Comparison of ENCODE assay signal across 18 mouse cellular contexts in the genomic region with DNA sequence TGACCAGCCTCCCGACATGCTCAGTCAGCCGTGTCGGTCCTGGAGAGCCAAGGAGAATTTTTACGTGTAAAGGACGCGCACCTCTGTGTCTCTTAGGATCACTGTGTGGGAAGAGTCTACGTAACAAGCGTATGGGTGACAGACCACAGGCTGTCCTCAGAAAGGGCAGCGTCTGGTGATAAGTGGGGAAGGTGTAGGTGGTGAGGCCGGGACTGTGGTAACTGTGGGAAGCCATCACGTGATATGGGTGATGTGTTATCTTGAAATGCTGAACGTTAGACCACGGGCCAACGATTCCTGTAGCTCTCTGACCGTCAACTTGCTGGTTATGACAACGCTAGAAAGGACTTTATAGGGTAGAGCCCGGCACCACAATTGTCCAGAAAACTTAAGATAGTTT.
DNase-seq lines count a peak whose midpoint lies in the region; ATAC-seq and TF ChIP-seq lines count a peak whose summit lies in the region.
"Had no signal": no experiment of that assay in that cellular context is flagged by ENCODE, and none has a peak within 500 bp of the region (broad histone marks: within the 10 kb centered on the region; RNA-seq: fewer than 3 reads in every experiment).

No protein-coding gene starts in this region.

- in situ Hi-C loops in CH12.LX (cut with MboI; ENCODE audit: low pct_ligation_motif_present, low pct_unique_long_range_greater_than_20kb, low sequenced_read_pairs) = no loop called here

- H3K9ac ChIP-seq in CH12.LX (ENCODE audit: insufficient read depth, low read depth) = no peak overlapping the region
- H3K9ac ChIP-seq in liver, embryonic 12.5 days = no peak overlapping the region
- H3K9ac ChIP-seq in forebrain, embryonic 13.5 days = no peak overlapping the region
- H3K9ac ChIP-seq: embryonic facial prominence, embryonic 12.5 days; midbrain, embryonic 13.5 days had no signal

- H3K4me2 ChIP-seq in CH12.LX (ENCODE audit: insufficient read depth, low read depth, poor library complexity, severe bottlenecking) = no peak overlapping the region; the same call in 1 of the 2 replicates
- H3K4me2 ChIP-seq in liver, embryonic 12.5 days = peak overlapping the region; percentile 45
- H3K4me2 ChIP-seq in forebrain, embryonic 13.5 days = no peak overlapping the region
- H3K4me2 ChIP-seq: embryonic facial prominence, embryonic 12.5 days; midbrain, embryonic 13.5 days had no signal

- no peaks in the 10 kb centered on the region for H3K79me2 ChIP-seq in CH12.LX (replicated peaks; ENCODE audit: control insufficient read depth, extremely low read depth, insufficient read depth, poor library complexity, severe bottlenecking)

- TF ChIP-seq CTCF in CH12.LX (conservative IDR thresholded peaks at IDR 0.05 in 1 of 2, IDR thresholded peaks at IDR 0.05 in 1 of 2; ENCODE audit: low read depth in 2 of 2, low read length in 2 of 2) = no peak

- no peaks in the 10 kb centered on the region for H3K9me3 ChIP-seq in CH12.LX (replicated peaks; ENCODE audit: low read length)
- H3K9me3 ChIP-seq in liver, embryonic 12.5 days (replicated peaks) = no peaks in the 10 kb centered on the region
- H3K9me3 ChIP-seq in forebrain, embryonic 13.5 days (replicated peaks) = no peaks in the 10 kb centered on the region
- H3K9me3 ChIP-seq: embryonic facial prominence, embryonic 12.5 days; limb, embryonic 10.5 days; midbrain, embryonic 13.5 days had no signal

- dilution Hi-C loops in CH12.LX (cut with MboI; ENCODE audit: extremely low pct_ligation_motif_present, extremely low pct_unique_long_range_greater_than_20kb, low sequenced_read_pairs) = no loop called here

- peak; percentile 78 for ATAC-seq in common myeloid progenitor, adult 5-6 weeks (replicated peaks; ENCODE audit: low read depth, poor library complexity, severe bottlenecking)
- ATAC-seq in liver, embryonic 12.5 days = peak; percentile 85
- ATAC-seq in megakaryocyte progenitor cell, adult 5-6 weeks (replicated peaks; ENCODE audit: poor library complexity) = peak; percentile 77
- ATAC-seq in forebrain, embryonic 13.5 days = no peak
- ATAC-seq: hindbrain, embryonic 16.5 days; midbrain, embryonic 13.5 days had no signal

- WGBS in liver, embryonic 12.5 days (ENCODE audit: insufficient replicate concordance) = 34% methylated on average over 17 of the region's 17 CpGs
- 90% methylated on average over 17 of the region's 17 CpGs for WGBS in forebrain, embryonic 13.5 days

- H3K36me3 ChIP-seq in CH12.LX (replicated peaks in 1 of 2; ENCODE audit: control insufficient read depth in 1 of 2, insufficient read depth in 1 of 2, low read length in 1 of 2) = no peaks in the 10 kb centered on the region
- H3K36me3 ChIP-seq in liver, embryonic 12.5 days = no peaks in the 10 kb centered on the region
- no peaks in the 10 kb centered on the region for H3K36me3 ChIP-seq in forebrain, embryonic 13.5 days (ENCODE audit: poor library complexity, severe bottlenecking)
- H3K36me3 ChIP-seq: embryonic facial prominence, embryonic 12.5 days; limb, embryonic 10.5 days; midbrain, embryonic 13.5 days had no signal

- TF ChIP-seq POLR2A in CH12.LX (IDR thresholded peaks at IDR 0.05; ENCODE audit: low read depth, low read length) = no peak

- no peak overlapping the region for H3K4me3 ChIP-seq in CH12.LX (replicated peaks in 1 of 3; ENCODE audit: low read depth in 2 of 3, low read length in 2 of 3, poor library complexity in 1 of 3)
- peak overlapping the region; percentile 7; the same call in 1 of the 2 replicates for H3K4me3 ChIP-seq in liver, embryonic 12.5 days
- no peak overlapping the region for H3K4me3 ChIP-seq in forebrain, embryonic 13.5 days
- H3K4me3 ChIP-seq: embryonic facial prominence, embryonic 12.5 days; limb, embryonic 10.5 days; midbrain, embryonic 13.5 days had no signal

- H3K4me1 ChIP-seq in CH12.LX (ENCODE audit: control insufficient read depth in 1 of 2, insufficient read depth in 2 of 2) = peaks cover 4 to 12% of the 10 kb centered on the region in 2 experiments
- H3K4me1 ChIP-seq in liver, embryonic 12.5 days = peaks cover 29% of the 10 kb centered on the region
- H3K4me1 ChIP-seq in forebrain, embryonic 13.5 days = no peaks in the 10 kb centered on the region
- H3K4me1 ChIP-seq: limb, embryonic 10.5 days; midbrain, embryonic 13.5 days had no signal

- H3K27me3 ChIP-seq in CH12.LX (replicated peaks) = no peaks in the 10 kb centered on the region
- no peaks in the 10 kb centered on the region for H3K27me3 ChIP-seq in liver, embryonic 12.5 days (replicated peaks)
- H3K27me3 ChIP-seq in forebrain, embryonic 13.5 days = no peaks in the 10 kb centered on the region
- H3K27me3 ChIP-seq: embryonic facial prominence, embryonic 12.5 days had no signal

- TF ChIP-seq EP300 in CH12.LX (IDR thresholded peaks at IDR 0.05; ENCODE audit: low read length) = no peak

- no peak overlapping the region for H3K27ac ChIP-seq in CH12.LX (ENCODE audit: insufficient read depth, low read depth)
- H3K27ac ChIP-seq in liver, embryonic 12.5 days = no peak overlapping the region
- H3K27ac ChIP-seq in forebrain, embryonic 13.5 days = no peak overlapping the region
- H3K27ac ChIP-seq: embryonic facial prominence, embryonic 12.5 days; limb, embryonic 10.5 days; midbrain, embryonic 13.5 days had no signal

- peak; percentile 17 for DNase-seq in CH12.LX (ENCODE audit: extremely low read depth)
- no peak for DNase-seq in cerebellum, postnatal 25 days
- DNase-seq in cerebellum, postnatal 10 days = no peak
- DNase-seq: adrenal gland, postnatal 10 days; cerebellum, adult 11 months; cerebellum, postnatal 36 days; layer of hippocampus, postnatal 36 days; lung, adult 2 months; lung, postnatal 36 days; retina, postnatal 1 day had no signal

- TF ChIP-seq RAD21 in CH12.LX (IDR thresholded peaks at IDR 0.05; ENCODE audit: low read depth, low read length) = no peak

TF ChIP-seq in CH12.LX, 34 proteins besides CTCF, POLR2A, EP300 and RAD21:
- no peak for TF ChIP-seq NRF1 (IDR thresholded peaks at IDR 0.05; ENCODE audit: low read depth, low read length)
- no peak for TF ChIP-seq TBP (conservative IDR thresholded peaks at IDR 0.05; ENCODE audit: low read depth, low read length)
- TF ChIP-seq TCF12 (IDR thresholded peaks at IDR 0.05; ENCODE audit: low read depth, low read length) = no peak
- TF ChIP-seq UBTF (IDR thresholded peaks at IDR 0.05; ENCODE audit: low read depth, low read length) = no peak
- peak; percentile 38 for TF ChIP-seq USF1 (IDR thresholded peaks at IDR 0.05; ENCODE audit: low read depth, low read length)
- TF ChIP-seq HCFC1 (IDR thresholded peaks at IDR 0.05; ENCODE audit: low read depth, low read length) = no peak
- TF ChIP-seq ZMIZ1 (IDR thresholded peaks at IDR 0.05; ENCODE audit: low read depth, low read length) = no peak
- no peak for TF ChIP-seq RCOR1 (conservative IDR thresholded peaks at IDR 0.05; ENCODE audit: low read depth, low read length)
- no peak for TF ChIP-seq ZKSCAN1 (IDR thresholded peaks at IDR 0.05; ENCODE audit: borderline replicate concordance, low read depth, low read length)
- no peak for TF ChIP-seq MAZ (IDR thresholded peaks at IDR 0.05; ENCODE audit: low read depth, low read length)
- TF ChIP-seq ELF1 (IDR thresholded peaks at IDR 0.05; ENCODE audit: low read depth, low read length) = no peak
- TF ChIP-seq MAFK (IDR thresholded peaks at IDR 0.05; ENCODE audit: insufficient replicate concordance, low read length) = no peak
- no peak for TF ChIP-seq MYC (IDR thresholded peaks at IDR 0.05; ENCODE audit: low read depth, low read length)
- TF ChIP-seq POLR2AphosphoS2 (IDR thresholded peaks at IDR 0.05; ENCODE audit: low read depth, low read length) = no peak
- no peak for TF ChIP-seq NELFE (IDR thresholded peaks at IDR 0.05; ENCODE audit: low read depth, low read length)
- peak; percentile 63 for TF ChIP-seq USF2 (conservative IDR thresholded peaks at IDR 0.05; ENCODE audit: low read depth, low read length)
- TF ChIP-seq BHLHE40 (IDR thresholded peaks at IDR 0.05; ENCODE audit: low read depth, low read length) = peak; percentile 78
